Mouse (Mus musculus) gastrocnemius, postnatal 25 days (tissue): Measurements from ENCODE around the gene Csta1. TPM values are rescaled to one million over a fixed set of nuclear protein-coding genes. Genes with fewer than 3 reads are reported as not detected.

Experiments
- DNase-seq: peaks from one replicate; pipeline ENCODE4 v3.0.0; 2022
- total RNA-seq, 2 experiments: library from RNA; stranded (reverse); gene quantifications; 1 replicate in 1 of 2; 2 replicates in 1 of 2; pipeline ENCODE4 v1.2.3; 2021

Gene Csta1
- total RNA-seq, 2 experiments from 2014 or later: not detected

DNA sequence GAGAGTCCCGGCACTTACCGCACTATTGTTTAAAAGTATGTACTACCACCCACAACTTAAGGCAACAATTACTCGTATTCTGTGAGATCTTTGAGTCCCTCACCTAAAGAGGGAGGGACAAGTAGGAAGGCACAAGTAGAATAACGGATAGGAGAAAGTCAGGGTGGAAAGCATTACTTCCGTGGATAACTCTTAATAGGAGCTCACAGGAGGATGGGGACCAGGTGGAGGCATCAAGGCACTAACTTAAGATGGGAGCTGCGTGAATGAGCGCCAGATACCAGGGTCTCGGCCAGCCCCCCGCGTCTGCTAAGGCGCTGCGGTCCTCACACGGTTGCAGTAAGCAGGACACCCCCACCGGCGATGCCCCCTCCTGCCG lies 60.0 kb downstream of the Csta1 start:
- no peak for DNase-seq

Other genes starting within 250 kb of the Csta1 start
- 1 to 10 TPM; 4.0 to 4.3 TPM for gene Parp9, start 192.8 kb downstream of the Csta1 start, total RNA-seq
- gene Dtx3l, start 192.1 kb downstream of the Csta1 start, total RNA-seq: 1 to 10 TPM; 3.2 to 4.2 TPM
- 100 to 1,000 TPM; 142 TPM for gene Kpna1, start 152.5 kb downstream of the Csta1 start, total RNA-seq
- 1 to 10 TPM; 1.5 to 2.0 TPM for gene Wdr5b, start 90.1 kb downstream of the Csta1 start, total RNA-seq
- 100 to 1,000 TPM; 115 to 131 TPM for gene Fam162a, start 59.6 kb downstream of the Csta1 start, total RNA-seq
- 10 to 100 TPM; 27.7 to 28.4 TPM for gene Ccdc58, start 59.6 kb downstream of the Csta1 start, total RNA-seq
- not detected for gene Stfa2l1, start 25.6 kb upstream of the Csta1 start, total RNA-seq
- gene Gm5483, start 53.0 kb upstream of the Csta1 start, total RNA-seq: not detected
- gene Gm5416, start 79.2 kb upstream of the Csta1 start, total RNA-seq: not detected
- not detected for gene 2010005H15Rik, start 90.2 kb upstream of the Csta1 start, total RNA-seq
- gene Stfa1, start 145.7 kb upstream of the Csta1 start, total RNA-seq: not detected
- gene BC117090, start 203.1 kb upstream of the Csta1 start, total RNA-seq: not detected
- gene BC100530, start 236.5 kb upstream of the Csta1 start, total RNA-seq: not detected